Mouse (Mus musculus) liver, embryonic 14.5 days (tissue): ENCODE measurements around the gene Tstd1.

ENCODE experiments used
- CTCF ChIP-seq: IDR thresholded peaks from 2 replicates; pipeline ENCODE4 v1.5.1; 2016; ENCODE audit warnings: antibody characterized with exemption, low read depth, control low read depth
- EP300 ChIP-seq: IDR thresholded peaks from 2 replicates; pipeline ENCODE4 v1.6.1; 2016; ENCODE audit warnings: antibody characterized with exemption, low read depth

GRCm38 (mm10) chr1:171442413-171442760, 23.7 kb downstream of the Tstd1 start:
- no peak for TF ChIP-seq CTCF
- TF ChIP-seq EP300 = no peak
